Mouse (Mus musculus) C2C12 (cell line): Measurements from ENCODE around the gene Nfyb.

ENCODE experiments used
- CTCF ChIP-seq: IDR thresholded peaks from one replicate; pipeline ENCODE4 v1.5.1; 2011; ENCODE audit not compliant: control insufficient read depth, insufficient read depth, insufficient read length
- MYOD1 ChIP-seq: IDR thresholded peaks from one replicate; pipeline ENCODE4 v1.6.1; 2011; ENCODE audit warnings: low read depth; ENCODE audit not compliant: control insufficient read depth, insufficient read length
- MYOG ChIP-seq: IDR thresholded peaks from one replicate; pipeline ENCODE4 v1.6.1; 2011; ENCODE audit not compliant: control insufficient read depth, insufficient read length; ENCODE audit errors: extremely low read depth
- USF1 ChIP-seq: IDR thresholded peaks from one replicate; pipeline ENCODE4 v1.6.1; 2011; ENCODE audit warnings: low read depth, mild to moderate bottlenecking, control low read depth, moderate library complexity

DNA sequence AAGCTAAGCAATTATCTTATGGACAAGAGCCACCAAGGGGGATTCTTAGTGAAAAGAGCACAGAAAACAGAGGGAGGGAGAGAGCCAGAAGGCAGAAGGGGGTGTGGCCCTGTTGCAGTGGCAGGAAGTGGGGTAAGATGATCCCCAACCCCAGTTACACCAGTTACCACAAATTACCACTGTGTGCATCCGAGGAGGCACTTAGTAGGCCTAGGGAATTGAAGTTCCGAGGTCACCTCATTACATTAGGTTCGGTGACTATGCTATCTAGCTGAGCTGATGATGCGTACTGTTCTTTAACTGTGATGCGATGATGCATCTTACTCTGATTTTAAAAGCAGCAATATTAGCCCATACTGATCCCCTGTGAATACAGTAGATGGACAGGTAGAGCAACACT is 4.2 kb downstream of the Nfyb start:
- TF ChIP-seq CTCF (no peak), USF1 (no peak), MYOG (no peak), MYOD1 (no peak)
